Mouse (Mus musculus) spleen, embryonic (tissue): ENCODE measurements around the gene Hacl1.

Experiments used
- CTCF ChIA-PET: fragments of 350-600 bp; sonication (Branson Sonifier 250); formaldehyde crosslinking; loops from one replicate; lab custom pipeline; 2022; lab: Charles Lee

Hacl1 gene

DNA sequence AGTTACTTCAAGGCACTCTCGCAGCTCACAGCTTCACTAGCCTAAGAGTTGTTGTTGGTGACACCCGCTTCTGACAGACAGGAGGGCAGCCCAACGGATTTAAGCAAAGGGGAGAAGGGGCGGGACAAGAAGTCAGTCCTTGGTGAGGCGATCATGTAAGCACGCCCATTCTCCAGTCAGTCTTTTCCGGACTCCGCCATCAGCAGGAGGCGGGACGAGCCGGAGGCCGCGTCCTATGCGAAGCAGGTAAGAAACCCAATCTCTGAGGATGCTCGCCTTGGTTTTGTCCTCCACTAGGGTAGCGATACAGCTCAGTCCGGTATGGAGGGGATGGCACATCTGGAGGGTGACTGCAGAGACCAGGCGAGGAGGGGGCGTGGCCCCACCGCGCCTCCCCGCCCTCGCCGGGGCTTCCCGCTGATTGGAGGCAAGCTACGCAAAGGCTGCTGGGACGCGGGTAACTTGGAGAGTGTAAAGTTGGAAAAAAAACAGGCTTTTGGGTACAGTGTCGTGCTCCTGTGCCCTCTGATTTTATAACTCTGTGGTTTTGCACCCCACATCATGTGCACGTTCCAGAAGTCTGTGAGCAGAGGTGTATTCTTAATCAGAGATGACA, at the start of gene Hacl1, which contains the start of gene Btd:
TSS of gene Hacl1 (minus strand) at position 397 of the 616 bp plus-strand sequence.
TSS of gene Btd (plus strand) at position 139 of the 616 bp plus-strand sequence.
- CTCF ChIA-PET, result interaction anchor here (0.6 kb wide), 1 partner anchor 63 kb away, joined by 13 read pairs; no protein-coding TSS in a partner anchor

DNA sequence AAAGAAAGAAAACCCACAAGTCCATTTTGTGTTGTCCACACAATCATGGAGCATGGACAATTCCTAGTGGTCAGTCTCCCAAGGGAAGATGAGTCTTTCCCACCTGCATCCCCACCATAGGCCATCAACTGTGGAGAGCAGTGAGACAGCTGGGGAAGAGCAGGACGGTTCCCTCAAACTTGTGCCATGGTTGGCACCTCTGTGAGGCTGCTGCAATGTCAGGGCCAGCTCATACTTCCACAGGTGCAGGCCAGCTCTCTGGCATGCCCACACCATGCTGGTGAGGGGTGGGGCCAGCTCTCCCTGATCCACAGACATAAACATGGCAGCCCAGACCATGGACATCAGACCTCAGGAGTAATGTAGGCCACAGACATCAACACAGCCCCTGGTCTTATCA, 45.1 kb upstream of the Hacl1 start:
- CTCF ChIA-PET, result interaction anchor here (0.6 kb wide), 1 partner anchor 47 kb away, joined by 7 read pairs; no protein-coding TSS in a partner anchor

DNA sequence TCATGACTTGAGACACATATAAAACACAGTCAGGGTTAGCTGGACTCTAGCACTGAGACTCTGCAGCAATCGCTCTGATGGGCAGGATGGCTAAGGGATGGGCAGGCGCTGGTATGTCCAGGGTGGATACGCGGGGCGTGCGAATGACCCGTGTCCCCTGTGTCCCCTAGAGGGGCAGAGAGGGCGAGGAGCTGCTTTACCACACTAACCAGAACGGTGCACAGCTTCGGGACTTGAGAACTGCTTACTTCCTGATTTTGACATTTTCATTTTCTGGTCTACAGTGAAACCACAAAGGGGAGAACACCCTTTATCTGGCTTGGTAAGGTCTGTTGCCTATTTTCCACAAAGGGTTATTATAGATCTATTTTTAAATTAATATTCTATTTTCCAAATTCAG, 44.6 kb upstream of the Hacl1 start:
- CTCF ChIA-PET, result interaction anchor here (0.6 kb wide), 1 partner anchor 47 kb away, joined by 7 read pairs; no protein-coding TSS in a partner anchor

DNA sequence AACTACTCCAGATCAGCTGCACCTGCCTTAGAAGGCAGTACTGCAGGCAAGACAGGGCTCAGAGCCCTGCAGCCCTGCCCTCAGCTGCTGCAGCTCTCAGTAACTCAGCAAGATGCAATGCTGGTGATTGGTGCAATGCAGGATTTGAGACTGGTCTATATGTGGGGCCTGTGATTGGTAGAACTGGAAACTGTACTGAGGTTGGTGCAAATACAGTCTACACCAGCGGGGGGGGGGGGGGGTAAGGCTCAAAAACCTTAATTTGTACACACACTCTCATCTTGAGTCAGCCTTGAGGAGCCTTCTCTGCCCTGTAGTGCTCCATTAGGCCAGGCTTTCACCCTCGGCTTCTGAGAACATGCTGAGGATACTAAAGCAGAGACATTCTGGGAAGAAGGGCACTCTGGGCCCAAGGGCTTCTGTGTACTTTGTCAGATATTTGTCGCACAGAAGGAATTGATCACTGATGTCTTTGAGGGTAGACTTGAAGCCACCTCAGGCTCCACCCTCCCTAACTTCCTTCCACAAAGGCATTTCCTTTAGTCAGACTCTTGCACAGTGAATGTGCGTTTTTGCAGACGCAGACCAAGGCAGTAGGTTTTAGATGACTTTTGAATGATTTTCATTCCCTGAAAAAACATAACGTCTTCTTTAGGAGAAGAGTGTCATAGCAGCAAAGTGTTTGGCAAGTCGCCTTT, 43.4 kb upstream of the Hacl1 start:
- CTCF ChIA-PET, result no interaction called here

GRCm38 (mm10) chr14:31683610-31684009, 42.5 kb upstream of the Hacl1 start:
- CTCF ChIA-PET, result no interaction called here

DNA sequence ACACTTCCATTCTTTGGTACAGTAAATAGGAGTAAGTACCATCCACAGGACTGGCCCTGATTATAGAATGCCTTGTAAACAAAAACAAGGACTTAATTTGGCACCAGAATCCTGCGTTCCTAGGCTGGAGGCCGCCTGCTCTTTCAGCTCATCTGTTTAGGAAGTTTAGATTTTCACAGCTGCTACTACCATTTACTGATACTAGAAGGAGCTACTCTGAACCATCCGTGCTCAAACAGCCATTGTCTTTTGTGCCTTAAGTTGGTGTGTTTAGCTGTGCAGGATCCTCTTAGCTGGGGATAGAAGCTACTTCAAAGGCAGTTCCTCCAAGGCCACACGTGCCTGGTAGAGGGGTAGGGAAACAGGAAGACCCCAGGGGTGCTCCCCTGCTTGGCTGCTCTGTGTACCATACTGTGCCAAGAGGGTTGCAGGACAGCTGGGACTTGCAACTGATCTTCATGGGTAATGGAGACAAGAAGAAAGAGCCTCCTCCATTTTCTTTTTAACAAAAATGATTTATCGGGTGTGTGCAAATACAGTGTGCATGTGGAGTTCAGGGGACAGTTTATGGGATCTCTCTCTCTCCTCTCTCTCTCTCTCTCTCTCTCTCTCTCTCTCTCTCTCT, 41.0 kb upstream of the Hacl1 start:
- CTCF ChIA-PET, result interaction anchor here (0.6 kb wide), 2 partner anchors 17 to 279 kb away, joined by 4 to 5 read pairs; no protein-coding TSS in a partner anchor

DNA sequence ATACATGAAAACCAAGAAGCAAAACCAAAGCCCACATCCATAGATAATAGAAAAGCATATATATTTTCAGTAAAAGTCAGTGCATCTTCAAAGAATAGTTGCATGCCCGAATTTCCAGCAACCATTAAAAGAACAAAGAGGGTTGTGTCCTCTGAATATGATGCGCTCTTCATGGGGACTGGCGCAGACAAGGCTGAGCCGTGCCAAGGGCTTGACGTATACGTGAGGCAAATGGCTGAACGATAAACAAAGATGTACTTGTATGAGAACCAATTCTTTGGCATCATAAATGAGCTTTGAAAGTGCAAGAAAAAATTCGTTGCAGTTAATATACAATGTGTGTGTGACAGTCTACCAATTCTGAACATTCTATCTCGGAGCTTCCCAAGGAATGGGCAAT, 40.2 kb upstream of the Hacl1 start:
- CTCF ChIA-PET, result no interaction called here

- CTCF ChIA-PET, result no interaction called here
Observed at GRCm38 (mm10) chr14:31680656-31681055, 39.6 kb upstream of the Hacl1 start.

- CTCF ChIA-PET, result interaction anchor here (1.2 kb wide), 1 partner anchor 12 kb away, joined by 4 read pairs; no protein-coding TSS in a partner anchor
Observed at GRCm38 (mm10) chr14:31671635-31672320, 30.7 kb upstream of the Hacl1 start.

DNA sequence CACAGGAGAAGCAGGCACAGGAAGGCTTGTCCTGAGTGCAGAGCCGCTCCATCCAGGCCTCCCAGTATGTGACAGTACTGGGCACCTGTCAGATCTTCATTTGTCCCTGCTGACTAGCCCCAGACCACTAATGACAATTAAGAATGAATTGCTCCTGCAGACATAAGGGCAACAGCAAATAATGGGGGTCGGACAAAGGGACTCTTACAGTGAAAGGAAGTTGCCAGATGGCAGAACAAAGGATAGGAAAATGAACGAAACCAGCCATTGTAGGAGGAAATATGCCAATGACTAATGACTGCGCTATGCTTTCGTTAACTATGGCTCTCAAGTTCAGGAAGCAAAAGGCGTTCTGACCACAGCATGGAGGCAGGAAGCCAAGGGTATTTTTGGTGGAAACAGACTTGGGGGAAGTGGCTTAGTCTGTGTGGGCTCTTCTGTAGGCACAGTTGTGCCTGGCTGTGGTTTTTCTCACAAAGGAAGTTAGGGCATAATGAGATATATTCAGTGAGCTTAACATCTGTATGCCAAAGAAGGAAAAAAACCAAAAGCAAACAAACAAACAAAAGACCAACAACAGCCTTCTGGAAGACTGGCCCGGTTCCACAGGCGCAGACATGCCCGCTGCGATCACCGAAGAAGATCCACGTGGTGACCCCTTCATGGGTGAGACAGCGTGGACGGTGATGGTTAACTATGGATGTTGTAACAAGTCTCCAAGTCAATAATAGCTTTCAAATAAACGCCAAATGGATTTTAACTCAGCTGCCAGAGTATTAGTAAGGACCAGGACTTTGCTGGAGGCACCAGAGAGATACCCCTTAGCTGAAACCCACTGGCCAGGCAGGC, 28.8 kb upstream of the Hacl1 start:
- CTCF ChIA-PET, result no interaction called here

- CTCF ChIA-PET, result no interaction called here
Observed at GRCm38 (mm10) chr14:31669161-31669611, 28.1 kb upstream of the Hacl1 start.

DNA sequence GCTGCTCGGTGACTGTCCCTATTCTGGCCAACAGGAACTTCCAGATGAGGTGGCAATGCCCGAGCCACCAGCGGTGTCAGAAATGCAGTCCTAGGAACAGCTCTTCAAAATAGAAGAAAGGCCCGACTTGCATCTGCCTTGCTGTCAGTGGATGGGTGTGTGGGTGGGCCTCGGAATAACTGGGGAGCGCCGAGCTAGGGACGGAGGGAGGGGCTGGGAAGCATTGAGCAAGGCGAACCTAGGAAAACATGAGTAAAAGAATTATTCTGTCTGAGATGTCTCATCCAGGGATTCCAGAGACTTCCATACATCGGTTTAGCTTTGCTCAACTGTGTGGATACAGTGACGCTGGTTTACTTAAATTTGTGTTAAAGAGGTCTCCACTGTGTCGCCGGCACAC, 27.2 kb upstream of the Hacl1 start:
- CTCF ChIA-PET, result no interaction called here

DNA sequence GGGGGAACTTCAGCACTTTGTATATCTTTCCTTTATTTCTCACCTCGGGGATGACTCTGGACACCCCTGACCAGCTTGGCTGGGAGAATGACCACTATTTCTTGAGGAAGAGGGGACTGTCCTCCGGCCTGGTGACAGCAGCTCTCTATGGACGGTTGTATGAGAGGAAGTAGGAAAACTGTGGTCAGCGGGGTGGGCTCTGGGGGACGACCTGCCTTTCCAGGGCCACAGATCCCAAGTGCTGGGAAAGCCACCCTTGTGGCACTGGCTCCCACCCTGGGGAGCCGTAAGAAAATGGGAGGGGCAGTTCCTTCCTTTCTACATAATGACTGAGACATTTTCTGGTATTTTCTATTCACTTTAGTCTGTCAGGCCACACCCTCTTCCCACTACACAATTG, 26.7 kb upstream of the Hacl1 start:
- CTCF ChIA-PET, result no interaction called here

DNA sequence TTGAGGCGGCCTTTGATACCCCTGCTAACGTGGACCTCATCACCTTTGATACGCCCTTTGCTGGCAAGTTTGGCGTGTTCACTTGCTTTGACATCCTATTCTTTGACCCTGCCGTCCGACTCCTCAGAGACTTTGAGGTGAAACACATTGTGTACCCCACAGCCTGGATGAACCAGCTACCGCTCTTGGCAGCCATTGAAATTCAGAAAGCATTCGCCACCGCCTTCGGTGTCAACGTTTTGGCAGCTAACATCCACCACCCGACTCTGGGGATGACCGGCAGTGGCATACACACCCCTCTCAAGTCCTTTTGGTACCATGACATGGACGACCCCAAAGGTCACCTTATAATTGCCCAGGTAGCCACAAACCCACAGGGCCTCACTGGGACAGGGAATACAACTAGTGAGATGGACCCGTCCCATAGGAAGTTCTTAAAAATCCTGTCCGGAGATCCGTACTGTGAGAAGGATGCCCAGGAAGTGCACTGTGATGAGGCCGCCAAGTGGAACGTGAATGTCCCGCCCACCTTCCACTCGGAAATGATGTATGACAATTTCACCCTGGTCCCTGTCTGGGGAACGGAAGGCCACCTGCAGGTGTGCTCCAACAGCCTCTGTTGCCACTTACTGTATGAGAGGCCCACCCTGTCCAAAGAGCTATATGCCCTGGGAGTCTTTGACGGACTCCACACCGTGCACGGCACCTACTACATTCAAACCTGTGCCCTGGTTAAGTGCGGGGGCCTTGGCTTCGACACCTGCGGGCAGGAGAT, 26.0 kb upstream of the Hacl1 start:
- CTCF ChIA-PET, result no interaction called here

- CTCF ChIA-PET, result no interaction called here
Observed at GRCm38 (mm10) chr14:31665566-31665940, 24.5 kb upstream of the Hacl1 start.

GRCm38 (mm10) chr14:31664903-31665565, 23.9 kb upstream of the Hacl1 start:
- CTCF ChIA-PET, result interaction anchor here (0.6 to 0.7 kb wide), 2 partner anchors 18 to 994 kb away, joined by 4 to 11 read pairs; no protein-coding TSS in a partner anchor

DNA sequence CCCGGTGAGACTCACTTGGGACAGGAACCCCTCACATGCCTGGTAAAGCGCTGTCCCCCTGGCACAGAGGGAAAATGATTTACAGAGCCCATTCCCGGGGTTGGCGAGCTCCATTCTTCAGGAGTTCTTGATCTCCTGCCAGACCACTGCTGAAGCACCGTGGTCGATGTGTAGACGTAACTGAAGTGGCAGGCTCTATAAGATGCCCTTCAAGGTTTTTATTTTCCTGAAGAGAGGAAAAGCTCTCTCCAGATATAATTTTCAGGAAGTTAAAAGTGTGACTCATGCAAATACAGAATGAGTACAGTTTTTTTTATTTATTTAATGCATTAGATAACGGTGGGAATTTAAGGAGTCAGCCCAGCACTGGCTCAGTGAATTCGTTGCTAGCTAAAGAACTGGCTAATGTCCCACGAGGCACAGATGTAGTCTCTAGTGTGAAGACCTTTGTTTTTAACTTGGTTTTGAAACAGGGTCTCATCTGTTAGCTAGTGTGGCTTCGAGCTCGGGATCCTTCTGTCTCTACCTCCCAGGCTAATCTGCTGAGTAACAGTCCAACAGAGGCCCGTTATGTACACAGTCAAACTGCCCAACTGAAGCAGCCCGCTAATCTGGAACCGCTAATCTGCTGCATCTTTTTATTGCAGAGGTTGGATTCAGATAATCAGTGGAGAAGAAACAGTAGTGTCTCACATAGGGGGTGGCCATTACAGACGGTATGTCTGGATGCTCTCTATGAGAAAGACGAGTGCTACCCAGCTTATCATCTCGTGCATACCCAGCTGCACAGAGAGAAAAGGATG, 23.2 kb upstream of the Hacl1 start:
- CTCF ChIA-PET, result interaction anchor here (0.5 to 0.8 kb wide), 3 partner anchors 21 to 993 kb away, joined by 3 to 11 read pairs (median 3); no protein-coding TSS in a partner anchor

DNA sequence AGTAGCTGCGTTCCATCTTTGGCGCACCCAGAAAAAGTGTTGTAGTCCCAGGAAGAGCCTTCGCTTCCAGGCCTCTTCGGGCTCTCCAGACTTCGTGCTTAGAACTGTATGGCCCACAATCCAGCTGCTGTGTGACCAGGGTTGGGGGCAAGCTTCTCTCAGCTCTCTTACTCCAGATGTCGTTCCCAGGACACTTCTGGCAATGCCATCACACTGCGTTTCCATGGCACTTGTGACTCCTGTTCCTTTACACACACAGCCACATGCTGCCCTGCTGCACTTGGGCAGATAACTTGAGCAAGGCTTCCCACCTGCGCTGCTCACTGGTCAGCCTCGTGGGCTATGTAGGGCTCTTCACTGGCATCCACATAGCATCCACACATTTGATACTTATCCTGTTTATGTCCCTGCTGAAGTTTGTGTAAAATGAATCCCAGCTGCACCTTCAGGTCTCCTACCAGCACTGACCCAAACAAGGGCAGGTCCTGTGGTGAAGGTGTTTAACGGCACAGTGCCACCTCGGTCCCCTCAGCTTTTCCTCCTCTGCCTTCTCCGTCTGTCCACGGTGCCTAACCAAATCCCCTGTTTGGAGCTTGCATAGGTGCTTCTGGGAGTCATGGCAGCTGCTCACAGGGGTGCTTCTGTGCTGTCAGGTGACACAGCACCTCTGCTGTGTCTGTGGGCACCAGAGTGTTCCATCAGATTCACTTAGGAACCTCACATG, 22.5 kb upstream of the Hacl1 start:
- CTCF ChIA-PET, result interaction anchor here (0.5 to 0.8 kb wide), 2 partner anchors 20 to 93 kb away, joined by 3 read pairs; no protein-coding TSS in a partner anchor
